Mouse (Mus musculus) kidney, postnatal 4 days (tissue): ENCODE results near the gene Fam169b.

ENCODE experiments used
- DNase-seq, 2 experiments: peaks; one replicate each; pipeline ENCODE4 v3.0.0; 2021; ENCODE audit warnings: mixed read lengths in 2 of 2

Fam169b gene

GRCm38 (mm10) chr7:68323051-68323450 lies 49.4 kb downstream of the Fam169b start:
- DNase-seq, result no peak

GRCm38 (mm10) chr7:68326190-68326722 lies 52.6 kb downstream of the Fam169b start:
- DNase-seq, result no peak

- no peak for DNase-seq
Observed at GRCm38 (mm10) chr7:68329000-68329399, 55.4 kb downstream of the Fam169b start.

- DNase-seq, result no peak
Observed at GRCm38 (mm10) chr7:68332799-68333198, 59.2 kb downstream of the Fam169b start.

GRCm38 (mm10) chr7:68337080-68337781 lies 63.6 kb downstream of the Fam169b start:
- DNase-seq, result peak; percentile 33 to 34

- no peak for DNase-seq
Observed at GRCm38 (mm10) chr7:68338680-68339079, 65.0 kb downstream of the Fam169b start.

- peak in 1 of 2 experiments; percentile 27 for DNase-seq
Observed at GRCm38 (mm10) chr7:68344561-68344960, 70.9 kb downstream of the Fam169b start.

- DNase-seq, result no peak
Observed at GRCm38 (mm10) chr7:68345963-68346362, 72.3 kb downstream of the Fam169b start.

- peak in 1 of 2 experiments; percentile 26 for DNase-seq
Observed at GRCm38 (mm10) chr7:68355325-68356076, 81.9 kb downstream of the Fam169b start.

GRCm38 (mm10) chr7:68357407-68357806 lies 83.8 kb downstream of the Fam169b start:
- DNase-seq, result peak; percentile 57 to 67

GRCm38 (mm10) chr7:68362609-68363008 lies 89.0 kb downstream of the Fam169b start:
- DNase-seq, result no peak

GRCm38 (mm10) chr7:68365711-68366110 lies 92.1 kb downstream of the Fam169b start:
- DNase-seq, result peak; percentile 33 to 34

GRCm38 (mm10) chr7:68368948-68369347 lies 95.3 kb downstream of the Fam169b start:
- no peak for DNase-seq

GRCm38 (mm10) chr7:68369694-68370093 lies 96.1 kb downstream of the Fam169b start:
- peak; percentile 90 to 91 for DNase-seq

- peak; percentile 81 to 84 for DNase-seq
Observed at GRCm38 (mm10) chr7:68374109-68374857, 100.6 kb downstream of the Fam169b start.

GRCm38 (mm10) chr7:68382187-68382586 lies 108.5 kb downstream of the Fam169b start:
- peak; percentile 10 to 21 for DNase-seq

GRCm38 (mm10) chr7:68386767-68387166 lies 113.1 kb downstream of the Fam169b start:
- DNase-seq, result no peak

- no peak for DNase-seq
Observed at GRCm38 (mm10) chr7:68395707-68396333, 122.2 kb downstream of the Fam169b start.

- no peak for DNase-seq
Observed at GRCm38 (mm10) chr7:68400516-68400915, 126.9 kb downstream of the Fam169b start.

GRCm38 (mm10) chr7:68408611-68409010 lies 135.0 kb downstream of the Fam169b start:
- no peak for DNase-seq
